Mouse (Mus musculus): ENCODE measurements at regions not wholly inside any gene's neighbourhood (a gene's known extent, or its start where the extent isn't known, plus 50 kb on each side); places are given as distances from the start of the nearest gene placed in this dataset.

DNA sequence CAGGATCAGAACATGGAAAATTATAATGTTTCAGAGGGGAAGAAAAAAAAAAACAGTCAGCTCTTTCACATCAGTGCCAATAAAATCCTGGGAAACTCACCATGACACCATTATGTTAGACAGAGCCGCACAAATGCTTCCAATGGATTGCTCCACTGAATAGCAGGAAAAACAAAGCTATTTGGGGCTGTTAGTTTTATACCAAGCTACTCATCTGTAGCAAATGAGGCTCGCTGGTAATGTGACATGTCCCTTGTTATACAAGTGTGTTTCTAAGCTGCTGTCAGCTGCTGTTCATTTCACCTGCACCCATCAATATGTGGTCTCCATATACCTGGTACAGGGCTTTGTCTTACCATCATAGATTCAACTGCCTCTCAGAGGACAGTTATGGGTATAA lies 426.1 kb upstream of the Kif18a start:
- TF ChIP-seq CTCF (IDR thresholded peaks at IDR 0.05) = no peak
- TF ChIP-seq POLR2A (IDR thresholded peaks at IDR 0.05; ENCODE audit: insufficient read depth, low read depth, low read length) = no peak
- no peak for TF ChIP-seq EP300 (IDR thresholded peaks at IDR 0.05; ENCODE audit: insufficient read depth, low read depth, low read length)

Data from heart, adult 2 months (tissue).